Mouse (Mus musculus): ENCODE results near the gene Gadd45a.

Gene Gadd45a

DNA sequence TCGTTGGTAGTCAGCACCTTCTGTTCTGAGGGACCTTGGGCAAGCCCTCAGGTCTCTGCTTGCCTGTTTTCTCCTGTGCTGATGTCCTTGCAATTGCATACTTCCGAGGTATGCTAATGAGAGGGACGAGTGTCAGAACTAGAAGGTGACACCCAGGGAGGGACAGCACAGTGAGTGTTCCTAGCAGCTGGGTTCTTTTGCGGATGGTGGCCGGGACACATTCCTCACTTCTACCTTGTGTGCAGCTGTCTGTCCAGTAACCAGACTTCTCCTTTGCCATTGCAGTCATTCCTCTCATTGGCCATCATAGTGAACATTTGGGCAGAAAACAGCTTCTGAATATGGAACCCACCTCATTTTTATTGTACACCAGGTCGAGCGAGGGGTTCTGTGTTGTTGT is 51.8 kb downstream of the Gadd45a start:
- DNase-seq (ENCODE audit: low spot score in 2 of 2), result no peak
